Comparison of ENCODE assay signal across 39 mouse cellular contexts in genomic region chr2:164278359-164278758, GRCm38 (mm10). TPM values are rescaled to one million over a fixed set of nuclear protein-coding genes. Genes with fewer than 3 reads are reported as not detected.
"Had no signal": no experiment of that assay in that cellular context is flagged by ENCODE, and none has a peak within 500 bp of the region (broad histone marks: within the 10 kb centered on the region; RNA-seq: fewer than 3 reads in every experiment).

Svs4 (minus strand) TSS chr2:164278459.

- ATAC-seq: liver, embryonic 12.5 days; liver, postnatal 0 days; lung, postnatal 0 days; midbrain, embryonic 13.5 days; midbrain, embryonic 15.5 days; midbrain, embryonic 16.5 days had no signal

- H3K9ac ChIP-seq: limb, embryonic 12.5 days; limb, embryonic 13.5 days; limb, embryonic 15.5 days; liver, embryonic 12.5 days; liver, embryonic 13.5 days; liver, embryonic 14.5 days; liver, embryonic 15.5 days; liver, postnatal 0 days; lung, embryonic 14.5 days; lung, embryonic 15.5 days; midbrain, embryonic 12.5 days; midbrain, embryonic 13.5 days; midbrain, embryonic 15.5 days; neural tube, embryonic 12.5 days had no signal

- H3K9me3 ChIP-seq: limb, embryonic 10.5 days; limb, embryonic 12.5 days; limb, embryonic 13.5 days; limb, embryonic 15.5 days; liver, embryonic 12.5 days; liver, embryonic 13.5 days; liver, embryonic 15.5 days; lung, embryonic 15.5 days; megakaryocyte, embryonic 14.5 days; midbrain, embryonic 10.5 days; midbrain, embryonic 12.5 days; midbrain, embryonic 13.5 days; midbrain, embryonic 15.5 days; neural tube, embryonic 12.5 days had no signal

- H3K4me1 ChIP-seq: limb, embryonic 10.5 days; limb, embryonic 12.5 days; limb, embryonic 13.5 days; limb, embryonic 15.5 days; liver, embryonic 12.5 days; liver, embryonic 13.5 days; liver, embryonic 15.5 days; lung, embryonic 15.5 days; megakaryocyte, embryonic 14.5 days; midbrain, embryonic 10.5 days; midbrain, embryonic 12.5 days; midbrain, embryonic 13.5 days; midbrain, embryonic 15.5 days; neural tube, embryonic 12.5 days had no signal

- H3K27me3 ChIP-seq: limb, embryonic 12.5 days; limb, embryonic 13.5 days; limb, embryonic 15.5 days; liver, embryonic 12.5 days; liver, embryonic 13.5 days; liver, embryonic 15.5 days; lung, embryonic 15.5 days; megakaryocyte, embryonic 14.5 days; midbrain, embryonic 12.5 days; midbrain, embryonic 13.5 days; midbrain, embryonic 15.5 days; neural tube, embryonic 12.5 days had no signal

- H3K36me3 ChIP-seq: limb, embryonic 10.5 days; limb, embryonic 12.5 days; limb, embryonic 13.5 days; limb, embryonic 15.5 days; liver, embryonic 12.5 days; liver, embryonic 13.5 days; liver, embryonic 15.5 days; lung, embryonic 15.5 days; midbrain, embryonic 10.5 days; midbrain, embryonic 12.5 days; midbrain, embryonic 13.5 days; midbrain, embryonic 15.5 days; neural tube, embryonic 12.5 days had no signal

- H3K4me3 ChIP-seq: limb, embryonic 10.5 days; limb, embryonic 12.5 days; limb, embryonic 13.5 days; limb, embryonic 15.5 days; liver, embryonic 12.5 days; liver, embryonic 13.5 days; liver, embryonic 15.5 days; lung, embryonic 15.5 days; megakaryocyte, embryonic 14.5 days; midbrain, embryonic 10.5 days; midbrain, embryonic 12.5 days; midbrain, embryonic 13.5 days; midbrain, embryonic 15.5 days; myocyte; neural tube, embryonic 12.5 days had no signal

- H3K4me2 ChIP-seq: limb, embryonic 12.5 days; limb, embryonic 13.5 days; limb, embryonic 15.5 days; liver, embryonic 11.5 days; liver, embryonic 12.5 days; liver, embryonic 13.5 days; liver, embryonic 15.5 days; lung, embryonic 14.5 days; lung, embryonic 15.5 days; midbrain, embryonic 11.5 days; midbrain, embryonic 12.5 days; midbrain, embryonic 13.5 days; midbrain, embryonic 15.5 days; neural tube, embryonic 12.5 days had no signal

- H3K27ac ChIP-seq: limb, embryonic 10.5 days; limb, embryonic 12.5 days; limb, embryonic 13.5 days; limb, embryonic 15.5 days; liver, embryonic 12.5 days; liver, embryonic 13.5 days; liver, embryonic 14.5 days; liver, embryonic 15.5 days; lung, embryonic 15.5 days; macrophage; midbrain, embryonic 10.5 days; midbrain, embryonic 12.5 days; midbrain, embryonic 13.5 days; midbrain, embryonic 15.5 days; neural tube, embryonic 12.5 days had no signal

- DNase-seq: left cerebral cortex, postnatal 4 days; liver; liver, embryonic 13.5 days; liver, postnatal 0 days; lung, adult 18-20 months; lung, adult 2 months; lung, embryonic 14.5 days; lung, postnatal 10 days; lung, postnatal 14 days; lung, postnatal 36 days; lung, postnatal 4 days; midbrain, embryonic 14.5 days had no signal

RNA-seq across cellular contexts. Expression of gene Svs4, which starts in this region (rescaled TPM):
- polyA plus RNA-seq: limb, embryonic 10.5 days; limb, embryonic 11.5 days; limb, embryonic 12.5 days; limb, embryonic 13.5 days; limb, embryonic 14.5 days; limb, embryonic 15.5 days; liver, adult 2 months; liver, embryonic 11.5 days; liver, embryonic 12.5 days; liver, embryonic 13.5 days; liver, embryonic 14.5 days; liver, embryonic 15.5 days; liver, embryonic 16.5 days; liver, postnatal 0 days; lung, adult 2 months; lung, embryonic 14.5 days; lung, embryonic 15.5 days; lung, embryonic 16.5 days; lung, postnatal 0 days; macrophage; midbrain, embryonic 10.5 days; midbrain, embryonic 11.5 days; midbrain, embryonic 12.5 days; midbrain, embryonic 13.5 days; midbrain, embryonic 14.5 days; midbrain, embryonic 15.5 days; midbrain, embryonic 16.5 days; midbrain, postnatal 0 days; myocyte; neural tube, embryonic 11.5 days; neural tube, embryonic 12.5 days had no signal
